ENCODE assay signal across 8 mouse cellular contexts in genomic region chr11:76027139-76028071, GRCm38 (mm10). TPM values are rescaled to one million over a fixed set of nuclear protein-coding genes. Genes with fewer than 3 reads are reported as not detected.
DNase-seq lines count a peak whose midpoint lies in the region; ATAC-seq and TF ChIP-seq lines count a peak whose summit lies in the region.

Gene Rflnb (minus strand): TSS chr11:76027782.

- peak; percentile 75 to 81 for DNase-seq in B cell, adult 2 months
- peak; percentile 89 for DNase-seq in embryonic facial prominence, embryonic 14.5 days (ENCODE audit: low spot score)
- peak; percentile 80 for DNase-seq in heart, adult 8-10 months (ENCODE audit: low spot score)
- DNase-seq in kidney, adult 8-10 months, result peak; percentile 82 to 88
- peak; percentile 85 for DNase-seq in liver, embryonic 11.5 days (ENCODE audit: low spot score)
- peak; percentile 84 to 86 for DNase-seq in spleen, postnatal 36 days (ENCODE audit: low spot score in 2 of 2)

- peaks cover 17% of the 10 kb centered on the region; the same call in 1 of the 2 replicates for H3K36me3 ChIP-seq in embryonic facial prominence, embryonic 14.5 days (ENCODE audit: control insufficient read depth, insufficient read depth, low read length)
- H3K36me3 ChIP-seq in liver, embryonic 11.5 days (ENCODE audit: control insufficient read depth, insufficient read depth, low read length), result no peaks in the 10 kb centered on the region
- no peaks in the 10 kb centered on the region for H3K36me3 ChIP-seq in myocyte (ENCODE audit: control insufficient read depth, insufficient read depth)

- TF ChIP-seq POLR2A in bone marrow, adult 2 months (IDR thresholded peaks at IDR 0.05; ENCODE audit: borderline replicate concordance, control insufficient read depth, low read depth, low read length), result peak; percentile 62; the same call in 1 of the 2 replicates
- TF ChIP-seq POLR2A in myocyte (IDR thresholded peaks at IDR 0.05; ENCODE audit: insufficient read length, low read depth), result peak; percentile 87

- ATAC-seq in embryonic facial prominence, embryonic 14.5 days (ENCODE audit: low read depth), result peak; percentile 92
- ATAC-seq in liver, embryonic 11.5 days (replicated peaks; ENCODE audit: low FRiP score), result peak; percentile 91

- no peaks in the 10 kb centered on the region for H3K27me3 ChIP-seq in embryonic facial prominence, embryonic 14.5 days (replicated peaks; ENCODE audit: control insufficient read depth, insufficient read depth, low read length)
- peaks cover 16% of the 10 kb centered on the region for H3K27me3 ChIP-seq in liver, embryonic 11.5 days (replicated peaks; ENCODE audit: control insufficient read depth, insufficient read depth, low read length)
- no peaks in the 10 kb centered on the region for H3K27me3 ChIP-seq in myocyte (ENCODE audit: control insufficient read depth, insufficient read depth, insufficient read length)

- H3K79me2 ChIP-seq in myocyte (ENCODE audit: control insufficient read depth, insufficient read depth), result no peaks in the 10 kb centered on the region

- peak within 1 kb of the TSS; percentile 89 for H3K4me2 ChIP-seq in embryonic facial prominence, embryonic 14.5 days (ENCODE audit: low read depth, low read length)
- H3K4me2 ChIP-seq in liver, embryonic 11.5 days, result peak within 1 kb of the TSS; percentile 99
- H3K4me2 ChIP-seq in myocyte (ENCODE audit: low read depth), result peak within 1 kb of the TSS; percentile 62

- H3K27ac ChIP-seq in bone marrow, adult 2 months (ENCODE audit: control insufficient read depth, insufficient read depth, low read depth, low read length, poor library complexity), result peak within 1 kb of the TSS; percentile 80
- peak within 1 kb of the TSS; percentile 77 for H3K27ac ChIP-seq in embryonic facial prominence, embryonic 14.5 days (replicated peaks; ENCODE audit: low read depth, low read length)
- H3K27ac ChIP-seq in liver, embryonic 11.5 days (ENCODE audit: low read depth, low read length), result no peak within 1 kb of the TSS

- WGBS in bone marrow, adult 2 months, result under 1% methylated on average over 111 of the region's 112 CpGs
- WGBS in embryonic facial prominence, embryonic 14.5 days, result 0% methylated on average over 13 of the region's 112 CpGs
- under 1% methylated on average over 103 of the region's 112 CpGs for WGBS in liver, embryonic 11.5 days

- H3K9ac ChIP-seq in embryonic facial prominence, embryonic 14.5 days (ENCODE audit: low read depth, low read length), result peak within 1 kb of the TSS; percentile 85
- peak within 1 kb of the TSS; percentile 75 for H3K9ac ChIP-seq in liver, embryonic 11.5 days (ENCODE audit: low read depth, low read length)

- peak within 1 kb of the TSS; percentile 84 for H3K4me3 ChIP-seq in bone marrow, adult 2 months (replicated peaks; ENCODE audit: control insufficient read depth, low read depth, low read length)
- peak within 1 kb of the TSS; percentile 84 for H3K4me3 ChIP-seq in embryonic facial prominence, embryonic 14.5 days (ENCODE audit: low read depth, low read length)
- peak within 1 kb of the TSS; percentile 75 for H3K4me3 ChIP-seq in liver, embryonic 11.5 days (ENCODE audit: low read depth, low read length)
- peak within 1 kb of the TSS; percentile 18 for H3K4me3 ChIP-seq in myocyte

- TF ChIP-seq CTCF in bone marrow, adult 2 months (IDR thresholded peaks at IDR 0.05; ENCODE audit: control insufficient read depth, insufficient read depth, low read length), result peak; percentile 41; the same call in 1 of the 2 replicates

- H3K9me3 ChIP-seq in embryonic facial prominence, embryonic 14.5 days (ENCODE audit: control insufficient read depth, low read length), result no peaks in the 10 kb centered on the region
- H3K9me3 ChIP-seq in liver, embryonic 11.5 days (ENCODE audit: control insufficient read depth, low read length), result no peaks in the 10 kb centered on the region

- H3ac ChIP-seq in myocyte (ENCODE audit: control insufficient read depth, insufficient read length), result peak within 1 kb of the TSS; percentile 56

- peaks cover under 1% of the 10 kb centered on the region; the same call in 1 of the 2 replicates for H3K4me1 ChIP-seq in bone marrow, adult 2 months (ENCODE audit: control insufficient read depth, insufficient read depth, low read length)
- peaks cover 17% of the 10 kb centered on the region for H3K4me1 ChIP-seq in embryonic facial prominence, embryonic 14.5 days (ENCODE audit: control insufficient read depth, insufficient read depth, low read length)
- H3K4me1 ChIP-seq in liver, embryonic 11.5 days (replicated peaks; ENCODE audit: control insufficient read depth, insufficient read depth, low read length), result peaks cover 8% of the 10 kb centered on the region; the same call in 1 of the 2 replicates

TF ChIP-seq in myocyte, 11 proteins besides CTCF, POLR2A, EP300 and RAD21:
- TF ChIP-seq POLR2AphosphoS2 (IDR thresholded peaks at IDR 0.05; ENCODE audit: insufficient read length, low read depth) (peak; percentile 65), SRF (IDR thresholded peaks at IDR 0.05; ENCODE audit: control insufficient read depth, insufficient read length, low read depth) (no peak), MYOD1 (IDR thresholded peaks at IDR 0.05; ENCODE audit: control insufficient read depth in 1 of 3, insufficient read length in 2 of 3, low read depth in 2 of 3) (no peak), CEBPB (IDR thresholded peaks at IDR 0.05; ENCODE audit: insufficient read depth, poor library complexity, severe bottlenecking) (no peak), TCF12 (IDR thresholded peaks at IDR 0.05; ENCODE audit: insufficient read depth, poor library complexity, severe bottlenecking) (no peak)

RNA-seq across cellular contexts. Expression of gene Rflnb, which starts in this region (rescaled TPM):
- polyA plus RNA-seq in bone marrow, adult 2 months (2011; ENCODE audit: insufficient read depth, insufficient read length, low replicate concordance, missing spikeins), result 14.2 and 30.8 TPM in 2 replicates
- polyA plus RNA-seq in embryonic facial prominence, embryonic 14.5 days (2014; fragmentation: Nextera tagmentation; extraction: Ambion mirVana), result 45.3 and 45.6 TPM in 2 replicates
- 10 to 100 TPM; 21.5 to 40.9 (median 26.7) TPM for total RNA-seq in heart, adult 8-10 months (2022)
- polyA plus RNA-seq in liver, embryonic 11.5 days (2014; fragmentation: Nextera tagmentation; extraction: Ambion mirVana), result 7.5 and 7.9 TPM in 2 replicates
- polyA plus RNA-seq in myocyte (2012; fragmentation: generic; extraction: Trizol), result 7.5 TPM

Comparison
In these comparisons a context has a peak if more than half of its experiments do, and no peak if none do; other contexts are left out.
1. H3K4me3 ChIP-seq: peak in every context shown above with its lines; median percentile 84 in bone marrow, adult 2 months; 84 in embryonic facial prominence, embryonic 14.5 days; 75 in liver, embryonic 11.5 days; 18 in myocyte.